Mouse (Mus musculus): ENCODE results near the gene Ncbp2. TPM values are rescaled to one million over a fixed set of nuclear protein-coding genes. Genes with fewer than 3 reads are reported as not detected.

Ncbp2 gene
- 10 to 100 TPM; 41.2 to 43.9 TPM for total RNA-seq (2021)
- long read RNA-seq, experiment 1, transcript Ncbp2-201 (4 exons, 2,070 nt): major isoform, 73 of 76 reads
- long read RNA-seq, experiment 1, partial matches to known transcripts: 0 of 76 reads
- long read RNA-seq, experiment 1, other reads (novel, unspliced or antisense): 3 of 76 reads
- long read RNA-seq, experiment 2, transcript Ncbp2-201 (4 exons, 2,070 nt): major isoform, 49 of 54 reads
- long read RNA-seq, experiment 2, partial matches to known transcripts: 3 of 54 reads
- long read RNA-seq, experiment 2, other reads (novel, unspliced or antisense): 2 of 54 reads

GRCm38 (mm10) chr16:31948345-31948774, at the start of gene Ncbp2, which contains the start of gene 0610012G03Rik:
Gene Ncbp2, plus strand, starts transcription at chr16:31948513.
Gene 0610012G03Rik, minus strand, starts transcription at chr16:31948494.
- peak; percentile 98 for DNase-seq

GRCm38 (mm10) chr16:31898546-31899326, 49.6 kb upstream of the Ncbp2 start:
- DNase-seq: no peak

- no peak for DNase-seq
Measured at GRCm38 (mm10) chr16:31901886-31902285, 46.4 kb upstream of the Ncbp2 start.

DNA sequence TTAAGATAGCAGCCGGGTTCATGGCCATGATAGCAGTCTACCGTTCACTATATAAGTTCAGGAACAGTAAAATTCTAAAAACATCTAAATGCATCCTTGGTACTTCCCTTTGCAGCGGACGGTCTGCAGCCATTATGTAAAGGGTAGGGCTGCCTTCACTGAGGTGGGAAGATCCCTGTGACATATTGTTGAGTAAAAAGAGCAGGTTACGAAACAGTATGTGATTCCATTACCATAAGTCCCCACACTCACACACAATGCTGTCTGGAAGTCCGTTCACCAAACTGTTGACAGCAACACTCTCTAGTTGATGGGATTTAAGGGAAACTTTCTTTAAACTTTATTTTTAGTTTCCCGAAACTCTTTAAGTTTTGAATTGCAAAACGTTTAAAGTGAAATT, 45.1 kb upstream of the Ncbp2 start:
- DNase-seq: no peak

GRCm38 (mm10) chr16:31905331-31905730, 43.0 kb upstream of the Ncbp2 start:
- no peak for DNase-seq

GRCm38 (mm10) chr16:31905891-31906825, 42.2 kb upstream of the Ncbp2 start:
- DNase-seq: peak; percentile 32

DNA sequence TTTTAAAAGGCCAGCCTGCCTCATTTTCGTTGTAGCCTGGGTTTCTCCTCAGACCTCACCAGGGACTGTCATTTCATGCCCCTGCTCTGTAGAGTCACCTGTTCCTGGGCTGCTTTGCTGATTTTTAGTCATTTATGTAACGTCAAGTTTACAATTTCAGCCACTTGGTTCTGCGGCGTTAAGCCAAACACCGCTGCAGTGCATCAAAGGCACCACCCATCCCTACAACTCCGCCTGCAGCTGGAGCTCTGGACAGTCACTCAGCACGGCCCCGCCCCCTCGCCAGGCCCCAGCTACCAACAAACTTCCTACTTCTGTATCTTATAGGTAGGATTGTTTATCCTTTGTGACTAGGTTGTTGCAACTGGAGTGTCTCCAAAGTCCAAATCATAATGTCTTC, 41.4 kb upstream of the Ncbp2 start:
- peak; percentile 57 for DNase-seq

DNA sequence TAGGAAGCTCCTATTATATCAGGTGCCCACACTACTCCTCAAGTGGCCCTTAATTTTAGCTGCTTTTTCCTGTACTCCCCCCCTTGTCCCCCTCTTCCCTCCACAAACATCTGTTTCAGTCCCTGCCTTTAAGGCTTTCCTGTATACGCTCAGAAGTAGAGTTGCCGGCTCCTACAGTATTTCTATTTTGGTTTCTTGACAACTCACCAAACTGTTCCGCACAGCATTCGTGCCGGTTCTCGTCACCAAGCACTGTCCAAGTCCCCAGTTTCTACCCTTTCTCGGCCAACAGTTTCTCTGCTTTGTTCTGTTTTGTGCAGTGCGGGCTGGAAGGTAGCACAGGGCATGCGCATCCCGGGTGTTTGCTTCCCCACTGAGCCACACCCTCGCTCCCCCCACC, 39.4 kb upstream of the Ncbp2 start:
- DNase-seq: no peak

DNA sequence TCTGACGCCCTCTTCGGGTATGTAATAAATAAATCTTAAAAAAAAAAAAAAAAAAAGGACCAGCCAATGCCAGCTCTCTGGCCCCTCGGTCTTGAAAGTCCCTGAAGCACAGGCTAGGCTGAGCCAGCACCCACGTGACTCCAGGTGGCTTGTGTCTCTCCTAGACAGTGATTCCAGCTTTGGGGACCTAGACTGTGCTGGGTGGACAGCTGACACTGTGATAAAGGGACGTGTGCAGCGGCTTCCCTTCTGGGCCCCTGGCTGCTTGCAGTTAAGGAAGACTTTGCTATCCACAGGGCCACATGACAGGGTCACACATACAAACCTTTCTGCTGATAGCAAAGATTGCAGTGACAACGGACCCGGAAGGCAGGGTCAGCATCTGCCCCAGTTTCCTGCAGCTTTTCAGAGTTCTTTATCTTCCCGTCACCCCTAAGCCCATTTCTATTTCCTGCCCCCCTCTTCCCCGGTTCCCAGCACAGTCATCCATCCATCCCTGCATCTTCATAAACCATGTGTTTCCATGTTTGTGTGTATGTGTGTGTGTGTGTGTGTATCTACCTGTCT, 37.9 kb upstream of the Ncbp2 start:
- DNase-seq: no peak

DNA sequence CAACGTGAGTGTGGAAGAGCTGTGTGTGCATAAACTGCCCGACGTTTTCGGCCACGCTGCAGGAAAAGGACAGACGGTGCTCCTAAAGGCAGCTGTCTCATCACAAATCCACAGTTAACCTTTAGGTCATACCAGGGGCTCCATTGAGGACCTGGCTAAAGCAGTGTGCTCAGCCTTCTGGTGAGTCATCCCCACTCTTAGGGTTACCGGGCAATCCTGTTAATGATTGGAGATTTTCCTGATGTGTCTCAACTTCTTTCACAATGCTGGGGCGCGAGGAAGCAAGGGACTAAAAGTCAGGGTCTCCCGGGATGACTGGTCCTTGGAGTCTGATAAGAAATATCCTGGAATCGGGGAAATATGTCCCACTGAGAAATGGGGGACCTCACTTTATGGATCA, 30.5 kb upstream of the Ncbp2 start:
- DNase-seq: no peak

GRCm38 (mm10) chr16:31918248-31918724, 30.0 kb upstream of the Ncbp2 start:
- DNase-seq: peak; percentile 83

DNA sequence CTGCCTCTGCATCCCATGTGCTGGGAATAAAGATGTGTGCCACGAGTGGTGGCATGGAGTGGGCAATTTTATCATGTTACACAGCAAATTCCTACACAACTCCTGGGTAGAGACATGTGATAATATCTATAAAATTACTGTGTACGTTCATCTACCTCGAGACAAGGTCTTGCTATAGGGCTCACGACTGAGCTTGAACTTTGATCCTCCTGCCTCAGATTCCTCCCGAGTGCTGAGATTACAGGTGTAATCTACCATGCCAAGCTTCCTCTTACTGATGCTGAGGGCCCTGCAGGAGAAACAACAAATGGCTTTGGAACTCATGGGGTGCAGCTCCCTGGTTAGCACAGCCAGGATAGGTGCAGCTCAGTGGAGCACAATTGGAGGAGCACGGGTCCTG, 23.9 kb upstream of the Ncbp2 start:
- DNase-seq: no peak

GRCm38 (mm10) chr16:31926091-31926490, 22.2 kb upstream of the Ncbp2 start:
- DNase-seq: no peak

GRCm38 (mm10) chr16:31926547-31927182, 21.6 kb upstream of the Ncbp2 start:
- no peak for DNase-seq

GRCm38 (mm10) chr16:31927412-31927811, 20.9 kb upstream of the Ncbp2 start:
- DNase-seq: no peak

DNA sequence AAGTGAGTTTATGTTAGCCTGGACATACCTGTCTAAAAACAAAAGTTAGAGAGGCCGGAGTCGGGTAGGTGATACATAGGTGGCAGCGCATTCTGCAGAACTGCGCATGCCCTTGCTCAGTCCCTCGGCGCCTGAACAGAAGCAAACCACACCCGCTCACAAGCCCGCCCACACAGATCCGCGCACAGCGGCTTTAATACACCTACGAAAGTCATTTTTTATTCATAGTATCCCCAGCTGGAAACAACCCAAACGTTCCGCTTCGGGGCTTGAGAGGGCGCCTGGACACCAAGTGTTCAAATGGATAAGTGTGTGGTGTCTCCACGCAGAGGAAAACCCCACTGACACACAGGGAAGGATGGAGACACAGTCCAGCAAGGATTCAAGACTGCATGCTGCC, 17.0 kb upstream of the Ncbp2 start:
- no peak for DNase-seq

DNA sequence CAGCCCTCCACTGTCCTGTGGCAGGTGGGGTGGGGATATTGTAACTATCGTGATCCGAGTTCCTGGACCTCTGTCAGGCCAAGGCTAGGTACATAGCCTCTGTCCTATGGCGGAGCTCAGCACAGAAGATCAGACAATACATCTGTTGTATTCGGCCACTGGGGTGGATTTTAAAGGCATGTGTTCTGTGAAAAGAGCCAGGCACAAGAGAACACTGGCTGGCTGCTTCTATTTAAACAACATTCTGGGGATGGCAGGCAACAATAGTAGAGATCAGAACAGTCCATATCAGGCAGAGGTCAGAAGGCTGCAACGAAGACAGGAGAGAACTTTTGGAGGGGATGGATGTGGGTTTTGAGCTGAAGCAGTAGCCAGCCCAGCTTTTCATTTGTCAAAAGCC, 16.1 kb upstream of the Ncbp2 start:
- DNase-seq: no peak

GRCm38 (mm10) chr16:31932840-31933697, 15.2 kb upstream of the Ncbp2 start:
- DNase-seq: peak; percentile 89

GRCm38 (mm10) chr16:31933751-31934549, 14.4 kb upstream of the Ncbp2 start, which contains the start of gene Pigz:
Gene Pigz, plus strand, starts transcription at chr16:31933851.
- DNase-seq: peak; percentile 60

Data from adrenal gland, postnatal 10 days (tissue).